Mouse (Mus musculus) cerebellum, adult 11 months (tissue): ENCODE data around the gene Ltbp3.

Experiments
- DNase-seq: peaks from one replicate; pipeline ENCODE4 v3.0.0; 2022

Gene Ltbp3

DNA sequence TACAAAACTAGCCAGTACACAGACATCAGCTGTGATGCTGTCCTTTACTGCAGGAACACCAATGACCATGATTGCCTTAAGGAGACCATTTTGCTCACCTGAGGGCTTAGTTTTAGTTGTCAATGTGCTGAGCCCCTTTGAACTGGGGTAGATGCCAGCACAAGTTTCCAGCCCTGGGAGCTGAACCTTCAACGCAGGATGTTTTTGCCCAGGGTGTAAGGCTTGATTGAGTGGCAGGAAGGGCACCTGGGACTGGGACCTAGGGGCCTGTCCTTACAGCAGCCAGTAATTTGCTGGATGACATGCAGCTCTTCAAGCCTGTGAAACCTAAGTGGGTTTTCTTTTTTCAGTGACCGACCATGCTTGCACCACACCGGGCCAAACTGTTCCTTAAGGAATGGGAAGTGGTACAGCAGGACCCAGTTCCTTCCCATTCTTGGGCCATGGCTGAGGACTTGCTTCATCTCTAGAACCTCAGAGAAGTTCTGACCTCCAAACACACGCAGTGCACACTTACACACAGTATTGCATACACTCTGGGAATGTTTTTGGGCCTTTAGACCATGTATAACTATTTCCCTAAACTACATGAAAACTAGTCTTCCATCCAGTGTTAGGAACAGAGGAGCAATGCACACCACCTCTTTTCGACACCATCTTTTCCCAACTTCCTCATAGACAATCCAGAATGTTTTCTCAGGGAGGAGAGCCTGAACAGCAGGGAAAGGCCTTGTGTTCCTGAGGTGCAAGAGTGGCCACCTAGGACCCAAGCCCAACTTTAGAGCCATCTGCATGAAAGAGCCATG, 54.3 kb downstream of the Ltbp3 start:
- DNase-seq: no peak

DNA sequence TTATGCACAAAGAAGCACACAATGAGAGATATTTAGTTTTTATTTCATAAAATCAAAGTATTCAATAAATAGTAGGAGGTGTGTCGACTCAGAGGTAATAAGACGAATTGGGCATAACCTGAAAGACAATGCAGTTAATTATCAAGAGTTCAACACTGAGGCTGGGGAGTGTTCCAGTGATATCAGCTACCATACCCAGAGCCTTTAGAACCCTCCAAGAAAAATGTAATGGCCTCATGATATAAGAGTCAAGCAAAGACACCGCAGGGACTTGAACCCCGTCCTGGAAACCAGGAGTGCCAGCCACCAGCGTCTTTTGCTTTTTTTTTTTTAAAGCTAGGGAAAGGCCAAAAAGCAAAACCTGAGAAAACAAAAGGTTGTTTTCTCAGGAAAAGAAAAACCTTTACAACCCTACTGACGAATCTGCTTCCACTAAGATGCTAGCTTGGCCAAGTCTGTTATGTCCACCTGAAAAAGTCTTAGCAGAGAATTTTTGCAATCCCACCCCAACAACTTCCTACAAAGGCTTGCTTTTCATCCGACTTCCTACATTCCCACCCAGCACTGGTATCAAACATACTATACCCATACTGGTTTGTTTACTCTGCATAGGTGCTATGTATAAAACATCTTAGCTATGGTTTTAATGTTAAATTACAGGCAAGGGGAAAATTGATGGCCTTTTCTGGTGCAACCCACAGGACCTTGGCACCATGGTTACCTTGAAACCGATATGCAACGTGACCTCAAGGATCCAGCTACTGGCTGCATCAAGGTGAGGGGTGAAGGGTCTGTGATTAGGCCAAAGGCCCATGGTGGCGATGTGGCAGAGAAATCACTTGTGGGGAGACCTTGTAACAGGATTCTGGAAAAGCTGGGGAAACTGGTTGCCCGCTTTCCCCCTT, 55.2 kb downstream of the Ltbp3 start:
- no peak for DNase-seq

DNA sequence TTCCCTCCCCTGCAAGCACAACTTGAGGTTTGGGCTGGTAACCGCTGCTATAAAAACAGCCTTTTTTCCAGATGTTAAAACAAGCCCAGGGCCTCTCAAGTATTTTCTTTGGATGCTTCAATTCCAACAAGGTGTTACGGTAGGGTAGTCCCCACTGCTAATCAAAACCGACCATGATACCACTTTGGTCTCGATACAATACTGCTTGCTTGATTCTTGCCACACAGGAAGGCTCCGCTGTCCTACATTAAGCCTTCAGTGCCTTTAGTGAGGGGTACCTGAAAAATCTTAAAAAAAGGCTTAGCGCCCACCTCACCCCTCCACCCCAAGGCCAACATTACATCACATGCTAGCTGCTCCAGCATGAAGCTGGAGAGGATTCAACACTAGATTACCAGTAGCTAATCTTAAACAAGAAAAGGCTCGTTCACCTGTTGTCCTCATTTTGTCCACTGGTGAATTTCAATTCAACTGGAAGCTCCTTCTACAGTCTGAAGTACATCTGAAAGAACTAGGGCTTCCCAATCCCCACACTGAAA, 55.9 kb downstream of the Ltbp3 start:
- DNase-seq: no peak

DNA sequence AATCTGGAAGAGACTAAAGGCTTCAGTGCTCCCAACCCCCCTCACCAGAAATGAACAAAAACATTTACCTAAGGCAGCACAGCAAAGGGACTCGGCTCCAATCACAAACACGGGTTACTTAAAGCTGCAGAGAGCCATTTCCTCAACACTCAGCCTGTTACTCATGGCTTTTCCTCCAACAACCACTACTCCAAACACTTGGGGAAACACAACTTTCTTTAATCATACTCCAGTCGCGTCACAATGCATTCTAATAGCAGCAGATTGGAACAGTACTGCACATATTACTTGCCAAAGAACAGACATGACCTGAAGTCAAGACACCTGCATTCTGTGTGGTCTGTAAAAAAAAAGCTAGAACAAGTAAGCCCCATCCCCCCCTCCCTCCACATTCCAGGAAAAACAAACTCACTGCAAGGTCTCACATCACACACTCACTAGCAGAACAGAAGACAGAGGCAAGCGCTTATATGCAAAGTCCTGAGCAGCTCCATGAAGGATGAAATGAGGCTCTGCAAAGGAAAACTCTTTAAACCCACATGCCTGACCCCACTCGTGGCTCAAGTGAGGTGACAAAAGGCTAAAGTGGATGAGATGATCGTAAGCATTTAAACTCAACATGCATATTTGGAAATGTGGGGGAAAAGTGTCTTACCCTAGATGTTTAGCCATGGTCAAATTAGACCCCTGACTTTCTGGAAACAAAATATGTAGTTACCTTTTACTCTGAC, 56.8 kb downstream of the Ltbp3 start:
- no peak for DNase-seq

DNA sequence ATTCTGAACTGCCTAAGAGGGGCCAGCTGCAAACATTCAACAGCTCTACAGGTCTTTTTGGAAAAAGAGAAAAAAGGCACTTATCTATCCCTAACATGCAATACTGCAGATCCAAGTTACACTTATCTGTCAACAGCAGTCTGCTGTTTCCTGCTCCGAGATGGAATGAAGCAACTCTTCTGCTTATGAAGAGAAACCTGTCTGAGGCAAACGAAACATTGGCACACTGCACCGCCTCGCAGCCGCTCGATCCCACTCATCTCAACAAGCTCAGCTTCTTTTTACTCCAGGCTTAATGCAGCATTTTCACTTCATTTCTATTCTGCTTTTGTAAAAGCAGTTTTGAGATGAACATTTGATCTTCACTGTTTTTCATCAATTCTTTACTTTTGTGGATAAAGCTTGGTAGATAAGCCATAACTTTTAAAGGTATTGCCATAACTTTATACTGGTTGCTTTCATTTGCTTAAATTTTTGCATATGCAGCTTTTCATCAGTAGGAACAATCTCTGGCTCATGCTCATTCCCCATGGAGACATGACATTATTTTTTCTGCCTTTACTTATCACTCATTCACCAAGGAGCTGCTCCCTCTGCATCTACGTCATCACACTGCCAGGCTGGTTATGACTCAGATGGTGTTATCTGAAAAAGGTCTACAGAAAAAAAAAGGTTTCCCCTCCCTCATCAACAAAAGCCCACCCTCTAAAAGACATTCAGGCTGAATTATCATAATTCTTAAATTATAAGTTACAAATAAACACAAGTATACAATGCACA, 58.2 kb downstream of the Ltbp3 start:
- DNase-seq: no peak

DNA sequence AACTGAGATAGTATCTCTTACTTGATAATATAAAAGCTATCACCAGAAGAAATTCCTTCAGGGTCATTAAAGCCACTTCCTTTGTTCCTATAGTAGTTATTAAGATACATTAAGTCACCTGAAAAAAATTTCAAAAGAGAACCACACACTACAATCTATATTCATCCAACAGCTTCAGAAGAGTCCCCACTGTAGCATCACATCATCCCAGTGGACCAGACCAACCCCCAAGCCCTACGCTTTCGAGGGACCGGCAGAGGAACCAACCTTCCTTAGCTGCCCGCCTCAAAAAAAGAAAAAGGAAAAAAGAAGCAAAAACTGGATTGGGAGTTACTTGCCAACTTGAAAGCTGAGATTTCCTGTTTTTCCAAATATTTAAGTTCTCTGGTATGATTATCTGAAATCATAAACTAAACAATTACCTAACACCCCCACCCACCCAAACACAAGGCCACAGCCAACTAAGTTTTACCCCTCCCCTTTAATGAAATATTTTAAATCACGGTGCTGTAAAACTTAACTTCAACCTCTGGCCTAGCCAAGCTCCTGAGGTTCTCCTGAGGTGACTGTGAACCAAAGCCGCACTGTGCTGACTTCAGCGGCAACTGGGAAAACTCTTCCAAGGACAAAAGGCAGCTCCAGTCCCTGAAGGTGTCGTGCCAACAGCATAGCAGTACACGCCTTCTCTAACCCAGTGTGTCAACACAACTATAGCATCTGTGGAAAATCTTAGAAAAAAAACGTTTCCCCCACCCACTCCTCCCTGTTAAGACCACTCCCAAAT, 59.1 kb downstream of the Ltbp3 start:
- DNase-seq: peak; percentile 15

DNA sequence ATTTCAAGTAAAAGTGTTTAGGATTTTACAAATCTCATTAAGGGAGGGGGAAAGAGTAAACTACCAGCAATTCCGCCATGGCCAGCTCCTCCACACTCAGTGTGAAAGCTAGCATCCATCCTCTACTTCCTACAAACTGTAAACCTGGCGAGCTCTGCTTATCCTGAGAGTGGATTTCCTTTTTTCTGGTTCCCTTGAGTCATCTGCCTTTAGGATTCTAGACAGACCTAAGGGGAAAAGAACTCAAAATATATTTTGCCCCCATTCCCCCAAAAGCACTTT, 59.6 kb downstream of the Ltbp3 start:
- DNase-seq: no peak

DNA sequence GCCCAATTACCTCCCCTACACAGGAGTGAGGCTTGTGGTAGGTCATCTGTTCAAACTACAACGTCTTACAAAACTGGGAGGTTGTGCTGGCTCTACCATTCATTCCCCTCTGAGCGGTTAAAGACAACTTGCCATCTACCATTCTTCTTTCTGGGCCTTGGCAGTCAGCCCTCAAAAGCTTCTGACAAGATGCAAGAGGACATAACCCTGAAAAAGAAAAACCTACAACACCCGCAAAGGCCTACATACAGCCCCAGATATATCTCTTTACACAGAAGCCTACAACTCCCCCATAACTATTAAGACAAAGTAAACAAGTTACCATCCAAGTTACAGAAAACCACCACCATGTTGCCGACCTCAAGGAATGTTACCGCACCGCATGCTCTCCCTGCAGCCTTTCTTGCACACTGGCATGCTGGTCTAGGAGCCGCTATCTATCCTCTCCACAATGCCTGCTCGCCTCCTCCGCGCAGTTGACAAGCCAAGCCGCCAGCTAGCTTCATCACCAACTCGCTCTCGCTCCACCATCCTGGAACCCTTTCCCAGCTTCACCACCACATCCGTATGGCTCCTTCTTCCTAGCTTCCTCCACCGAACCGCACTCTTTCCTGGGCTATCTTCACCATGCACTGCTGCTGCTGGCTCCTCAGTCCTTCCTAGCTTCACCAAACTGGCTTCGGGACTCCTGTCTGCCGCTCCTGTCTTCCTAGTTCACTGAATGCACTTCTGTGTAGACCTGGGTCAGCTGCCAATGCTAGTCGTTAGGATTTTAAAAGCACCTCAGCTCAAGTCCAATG, 60.1 kb downstream of the Ltbp3 start:
- peak; percentile 37 for DNase-seq

DNA sequence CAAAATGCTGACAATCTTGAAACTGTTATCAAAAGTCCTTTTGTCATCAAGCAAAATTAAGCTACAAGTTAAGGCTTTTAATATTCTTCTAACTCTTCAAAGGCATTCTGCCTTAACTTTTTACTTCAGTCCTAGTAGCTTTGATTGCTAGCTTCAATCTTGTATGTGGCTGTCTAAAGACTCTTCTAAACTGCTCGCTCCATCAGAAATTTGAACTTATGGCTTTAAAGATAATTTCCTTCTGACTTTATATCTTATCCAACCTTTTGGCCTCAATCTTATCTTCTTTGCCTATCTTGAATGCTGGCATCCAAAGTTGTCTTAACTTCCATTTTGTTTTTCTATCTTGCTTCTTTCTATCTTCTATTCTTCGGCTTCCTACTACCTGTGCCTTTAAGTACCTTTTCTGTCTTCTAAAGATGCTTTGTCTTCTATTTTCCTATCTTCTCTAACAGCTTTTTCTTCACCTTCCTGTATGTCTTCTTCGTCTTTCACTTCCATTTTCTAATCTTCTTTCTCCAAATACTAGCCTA, 60.8 kb downstream of the Ltbp3 start:
- no peak for DNase-seq

DNA sequence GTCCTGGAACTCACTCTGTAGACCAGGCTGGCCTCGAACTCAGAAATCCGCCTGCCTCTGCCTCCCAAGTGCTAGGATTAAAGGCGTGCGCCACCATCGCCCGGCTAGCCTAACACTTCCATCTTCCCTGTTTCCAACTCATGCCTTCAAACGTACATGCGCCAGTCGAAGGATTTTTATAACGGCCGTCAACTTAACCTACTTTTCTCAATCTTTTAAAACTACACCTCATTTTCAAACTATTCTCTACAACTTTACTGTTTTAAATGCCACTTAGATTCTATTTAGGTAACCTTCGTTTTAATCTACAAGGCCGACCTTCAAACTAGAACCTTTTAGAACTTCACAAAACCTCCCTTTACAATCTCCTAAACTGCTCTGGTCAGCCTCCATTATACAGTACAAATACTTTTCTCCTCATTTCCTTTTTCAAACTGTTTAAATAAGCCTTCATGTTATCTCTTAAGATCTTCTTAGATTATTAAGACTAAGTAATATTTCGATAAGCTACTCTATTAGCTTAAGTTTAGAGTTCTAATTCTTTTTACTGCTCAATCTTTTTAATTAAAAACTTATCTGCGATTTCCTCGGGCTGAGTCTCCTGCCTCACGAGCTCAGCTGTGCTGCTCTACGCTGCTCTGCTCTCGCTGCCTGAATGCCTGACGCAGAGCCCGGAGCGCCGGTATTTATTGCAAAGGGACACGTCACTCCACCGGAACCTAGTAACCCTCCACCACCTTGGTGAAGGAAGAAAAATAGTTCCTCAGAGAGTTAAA, 61.5 kb downstream of the Ltbp3 start:
- peak; percentile 95 for DNase-seq

DNA sequence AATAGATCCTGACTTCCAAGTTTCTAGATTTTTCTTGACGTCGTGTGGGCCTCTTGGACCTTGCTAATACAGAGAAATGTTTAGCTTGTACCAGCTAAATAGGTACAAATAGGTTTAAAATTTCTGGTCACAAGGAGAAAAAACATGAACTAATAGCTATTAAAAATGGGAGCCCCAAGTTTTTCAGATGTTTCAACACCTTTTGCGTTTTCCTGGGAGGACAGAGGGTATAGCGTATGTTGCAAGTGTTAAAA, 62.0 kb downstream of the Ltbp3 start:
- DNase-seq: no peak

DNA sequence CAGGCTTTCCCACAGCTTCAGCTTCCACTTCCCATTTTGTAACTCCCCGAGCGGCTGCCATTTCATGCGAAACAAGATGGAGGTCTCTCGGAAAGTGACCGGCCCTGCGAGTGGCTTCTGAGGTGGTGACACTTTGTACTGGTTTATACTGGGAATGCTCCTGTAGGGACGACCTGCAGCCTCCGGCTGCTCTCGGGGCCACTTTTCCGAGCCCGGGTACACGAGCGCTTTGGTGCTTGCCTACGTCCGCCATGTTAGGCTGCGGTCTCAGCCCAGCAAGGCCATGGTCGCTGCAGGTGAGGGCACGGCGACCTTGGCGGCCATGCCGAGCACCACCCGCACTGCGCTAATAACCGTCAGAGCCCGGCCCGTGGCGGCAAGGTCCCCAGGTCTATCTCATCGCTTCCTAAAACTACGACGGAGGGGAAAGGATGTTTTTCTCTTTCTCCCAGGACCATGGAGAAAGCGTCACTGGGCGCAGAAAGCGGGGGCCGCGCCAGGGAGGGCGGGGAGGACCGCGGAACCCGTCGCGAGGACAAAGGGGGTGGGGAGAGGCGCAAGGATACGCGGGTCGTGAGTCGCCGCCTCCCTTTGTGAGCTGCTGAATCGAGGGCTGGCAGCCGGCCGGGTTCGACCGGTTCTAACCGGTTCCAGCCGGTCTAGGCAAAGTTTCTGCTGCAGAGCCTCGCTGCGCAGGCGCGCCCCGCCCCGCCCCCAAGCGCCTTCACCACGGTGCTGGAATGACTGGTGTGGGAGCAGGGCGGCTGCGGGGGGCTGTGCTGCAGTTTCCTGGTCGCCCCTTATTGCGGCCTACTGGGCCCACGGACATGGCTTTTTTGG, 62.6 kb downstream of the Ltbp3 start:
- DNase-seq: peak; percentile 99

DNA sequence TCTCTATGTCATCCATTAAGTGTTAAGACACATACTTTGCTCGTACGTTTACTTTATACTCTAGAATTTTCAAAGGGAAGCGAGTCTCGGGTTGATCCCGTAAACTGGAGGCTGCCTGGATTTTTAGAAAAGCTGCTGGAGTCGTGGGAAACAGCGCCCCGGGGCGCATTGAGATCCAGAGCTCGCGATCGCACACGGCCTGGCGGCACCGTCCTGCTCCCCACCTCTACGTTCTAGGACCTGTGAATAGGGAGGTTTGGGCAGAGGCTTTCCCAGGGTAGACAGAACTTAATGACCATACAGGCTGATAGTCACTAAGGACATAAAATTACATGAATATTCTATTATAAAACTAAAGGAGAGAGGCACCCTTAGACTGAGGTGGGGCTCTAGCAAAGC, 63.2 kb downstream of the Ltbp3 start:
- no peak for DNase-seq

DNA sequence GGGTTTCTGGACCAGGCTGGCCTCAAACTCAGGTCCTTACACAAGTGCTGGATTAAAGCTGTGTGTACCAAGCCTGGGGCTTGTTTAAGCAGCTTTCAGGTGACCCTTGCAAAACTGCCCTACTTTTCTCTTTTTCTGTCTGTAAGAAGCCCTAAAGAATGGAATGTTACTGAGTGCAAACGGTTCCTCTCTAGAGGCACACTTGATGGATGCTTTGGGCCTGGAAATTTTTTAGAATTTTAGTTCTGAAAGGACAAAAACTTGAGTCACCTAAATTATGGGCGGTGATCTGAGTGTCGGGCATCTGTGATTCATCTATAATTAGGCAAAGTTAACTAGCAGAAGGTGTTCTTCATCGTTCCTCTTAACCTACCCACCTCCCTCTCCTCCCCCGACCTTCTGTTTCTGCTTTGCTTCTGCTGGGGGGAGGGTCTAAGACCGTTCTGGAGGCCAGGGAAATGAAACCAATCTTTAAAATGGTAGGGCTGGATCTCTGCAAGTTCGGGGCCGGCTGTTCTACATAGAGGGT, 63.7 kb downstream of the Ltbp3 start:
- DNase-seq: no peak

DNA sequence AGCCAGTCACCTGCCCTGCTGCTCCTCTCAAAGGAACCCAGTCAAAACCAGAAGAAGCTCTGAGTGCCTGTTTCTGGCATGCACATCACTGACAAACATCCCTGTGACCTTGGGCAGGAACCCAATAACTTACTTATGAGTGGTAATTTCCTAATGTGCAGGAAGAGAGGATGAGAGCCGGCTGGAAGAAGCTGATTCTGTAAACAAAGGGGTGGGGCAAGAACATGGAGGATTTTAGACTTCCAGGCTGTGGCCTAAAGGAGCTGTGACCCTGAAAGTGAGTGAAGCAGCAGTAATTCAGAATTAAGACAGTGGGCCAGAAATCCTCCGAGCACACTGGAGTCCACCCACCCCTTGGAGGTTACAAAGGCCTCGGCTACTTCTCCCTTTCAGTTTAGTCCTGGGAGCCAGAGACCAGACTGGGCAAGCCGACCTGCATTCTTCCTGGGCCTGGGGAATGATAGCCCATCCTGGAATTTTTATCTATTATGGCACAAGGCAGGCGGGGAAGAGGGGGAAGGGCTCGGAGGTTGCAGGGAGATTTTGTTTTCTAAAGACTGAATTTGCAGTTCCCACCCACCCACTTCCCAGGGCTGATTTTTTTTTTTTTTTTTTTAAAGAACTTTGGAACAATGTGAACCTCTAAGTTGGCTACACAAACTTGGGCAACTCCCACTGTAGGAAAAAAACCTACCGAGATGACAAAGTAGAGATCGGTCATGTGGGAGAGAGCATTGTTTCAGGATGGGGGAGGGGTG, 65.5 kb downstream of the Ltbp3 start:
- no peak for DNase-seq

DNA sequence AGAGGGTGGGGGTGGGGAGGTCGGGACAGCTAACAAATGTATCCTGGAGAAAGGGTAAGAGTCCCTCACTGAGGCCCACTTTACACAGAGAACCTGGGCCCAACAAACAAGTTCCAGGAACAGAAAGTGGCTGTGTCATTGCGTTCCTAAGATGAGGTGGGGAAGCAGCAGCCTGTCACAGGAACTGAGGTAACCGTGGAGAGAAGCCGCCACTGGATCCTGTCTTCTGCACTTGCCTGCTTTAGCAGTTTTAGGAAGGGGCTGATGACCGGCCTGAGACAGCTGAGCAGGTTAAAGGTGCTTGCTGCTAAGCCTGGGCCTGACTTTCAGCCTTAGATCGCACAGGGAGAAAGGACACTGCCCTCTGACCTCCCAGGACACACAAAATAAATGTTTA, 66.1 kb downstream of the Ltbp3 start:
- no peak for DNase-seq

DNA sequence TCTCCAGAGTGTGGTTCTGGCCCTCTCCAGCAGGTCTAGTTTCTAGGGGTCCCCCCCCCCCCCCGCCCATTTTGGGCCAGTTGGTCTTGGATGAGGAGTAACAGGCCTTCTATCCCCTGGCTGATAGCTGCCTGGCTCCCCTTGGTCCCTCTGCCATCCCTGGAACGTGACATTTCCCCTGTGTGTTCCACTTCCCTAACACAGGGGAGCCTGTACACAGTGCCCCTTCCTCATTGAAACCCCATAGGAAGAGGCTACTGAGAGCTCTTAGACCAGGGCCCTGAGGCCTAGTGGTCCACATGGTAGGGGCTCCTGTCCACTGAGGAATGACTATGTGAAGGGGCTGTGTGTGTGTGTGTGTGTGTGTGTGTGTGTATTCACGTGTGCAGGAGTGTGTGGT, 67.0 kb downstream of the Ltbp3 start:
- no peak for DNase-seq
